Mouse (Mus musculus) neural tube, embryonic 15.5 days (tissue): ENCODE measurements around the gene Zic5. TPM values are rescaled to one million over a fixed set of nuclear protein-coding genes. Genes with fewer than 3 reads are reported as not detected.
A peak's percentile ranks its signal among the peaks of the same experiment; 100 is the strongest.

Experiments
- ATAC-seq: fragments of 200-750 bp; cut with Nextera tagmentation; 2 replicates; pipeline ENCODE4 v1.8.0; 2017; ENCODE audit warnings: mild to moderate bottlenecking, moderate TSS enrichment, moderate library complexity; ENCODE audit not compliant: low FRiP score
- H3K27ac ChIP-seq: fragments of 300-500 bp; sonication (generic); replicated peaks from 2 replicates; pipeline ENCODE4 v1.5.1; 2015; ENCODE audit warnings: mild to moderate bottlenecking, inconsistent platforms
- H3K27me3 ChIP-seq: fragments of 300-500 bp; sonication (generic); replicated peaks from 2 replicates; pipeline ENCODE4 v1.6.1; 2015; ENCODE audit warnings: inconsistent platforms
- H3K36me3 ChIP-seq: fragments of 300-500 bp; sonication (generic); 2 replicates; pipeline ENCODE4 v1.6.1; 2015; ENCODE audit warnings: inconsistent platforms
- H3K4me1 ChIP-seq: fragments of 300-500 bp; sonication (generic); 2 replicates; pipeline ENCODE4 v1.6.1; 2015; ENCODE audit warnings: inconsistent platforms
- H3K4me2 ChIP-seq: fragments of 300-500 bp; sonication (generic); 2 replicates; pipeline ENCODE4 v1.6.1; 2015; ENCODE audit warnings: inconsistent platforms, mild to moderate bottlenecking, moderate library complexity
- H3K4me3 ChIP-seq: fragments of 300-500 bp; sonication (generic); replicated peaks from 2 replicates; pipeline ENCODE4 v1.5.1; 2015; ENCODE audit warnings: mild to moderate bottlenecking, inconsistent platforms
- H3K9ac ChIP-seq: fragments of 300-500 bp; sonication (generic); replicated peaks from 2 replicates; pipeline ENCODE4 v1.6.1; 2015; ENCODE audit warnings: mild to moderate bottlenecking, inconsistent platforms
- H3K9me3 ChIP-seq: fragments of 300-500 bp; sonication (generic); replicated peaks from 2 replicates; pipeline ENCODE4 v1.6.1; 2016; ENCODE audit warnings: inconsistent platforms
- WGBS: fragments of 180-500 bp; shearing (Covaris S2); methylation state at CpG from one replicate; pipeline ENCODE4 v1.1.7; 2015; ENCODE audit warnings: mixed read lengths; 5-methylcytosine and 5-hydroxymethylcytosine counted together
- polyA plus RNA-seq: library from polyadenylated mRNA; unstranded; fragments of >200 nt; fragmentation: Nextera tagmentation; extraction: Ambion mirVana; gene quantifications from 2 replicates; pipeline ENCODE4 v1.2.1, GENCODE M21; 2015

The Zic5 gene
- polyA plus RNA-seq, 1 experiment from 2014 or later = 6.2 TPM

DNA sequence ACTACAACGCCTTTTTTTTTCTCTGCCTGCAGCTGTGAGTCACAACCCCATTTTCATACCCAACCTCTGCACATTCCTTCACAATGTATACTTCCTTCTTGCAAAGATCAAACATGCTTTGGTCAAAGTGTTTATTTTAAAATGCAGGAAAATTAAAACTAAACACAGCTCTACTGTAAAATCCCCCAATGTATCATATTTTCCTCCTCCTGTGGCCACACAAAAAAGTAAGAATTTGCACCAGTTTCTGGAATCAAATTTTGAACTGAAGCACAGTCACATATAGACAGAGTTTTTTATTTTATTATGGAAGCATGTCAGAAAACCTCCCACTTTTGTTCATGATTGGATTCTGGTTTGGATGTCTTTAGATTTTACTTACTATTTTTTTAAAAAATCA lies 21.1 kb upstream of the Zic5 start:
- no peak overlapping the region for H3K9ac ChIP-seq
- ATAC-seq = no peak
- no peak overlapping the region for H3K4me3 ChIP-seq
- 10% methylated on average over 1 of the region's 1 CpGs for WGBS
- H3K27ac ChIP-seq = no peak overlapping the region
- H3K4me1 ChIP-seq = peaks cover 11% of the 10 kb centered on the region; the same call in 1 of the 2 replicates
- no peaks in the 10 kb centered on the region for H3K36me3 ChIP-seq
- H3K27me3 ChIP-seq = peaks cover 79% of the 10 kb centered on the region
- H3K4me2 ChIP-seq = no peak overlapping the region
- H3K9me3 ChIP-seq = no peaks in the 10 kb centered on the region

DNA sequence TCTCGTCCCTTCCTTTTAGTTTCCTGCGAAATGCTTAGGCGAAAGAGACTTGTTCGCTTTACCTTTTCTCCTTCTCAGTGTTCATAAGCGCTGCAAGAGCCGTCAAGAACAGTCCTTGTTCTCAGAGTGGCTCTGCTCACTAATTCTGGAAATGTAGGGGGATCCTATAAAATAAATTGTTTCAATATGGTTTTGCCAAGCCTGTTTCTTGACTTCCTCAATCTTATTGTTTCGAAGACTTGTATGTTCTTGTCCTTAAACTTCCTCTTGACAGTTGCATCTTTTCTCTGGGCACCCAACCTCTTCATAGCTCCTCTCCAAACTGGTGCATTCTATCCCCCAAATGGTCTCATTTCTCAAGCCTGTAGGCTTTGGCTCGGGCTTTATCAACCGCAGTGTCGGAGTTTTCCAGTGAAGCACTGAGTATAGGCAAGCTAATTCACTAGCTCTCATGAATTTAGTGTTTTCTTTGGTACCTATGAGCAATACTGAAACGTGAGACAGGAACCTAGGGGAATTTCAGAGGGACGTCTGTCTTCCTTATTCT lies 20.2 kb upstream of the Zic5 start:
- H3K36me3 ChIP-seq = no peaks in the 10 kb centered on the region
- H3K27me3 ChIP-seq = peaks cover 79% of the 10 kb centered on the region
- WGBS = 6% methylated on average over 12 of the region's 12 CpGs
- peak overlapping the region; percentile 31; the same call in 1 of the 2 replicates for H3K4me2 ChIP-seq
- no peaks in the 10 kb centered on the region for H3K9me3 ChIP-seq
- no peak for ATAC-seq
- no peak overlapping the region for H3K4me3 ChIP-seq
- peaks cover 9% of the 10 kb centered on the region; the same call in 1 of the 2 replicates for H3K4me1 ChIP-seq
- 0 out of 2 replicates have a peak overlapping the region, but pooled peaks have one; percentile 45 for H3K27ac ChIP-seq
- H3K9ac ChIP-seq = no peak overlapping the region

DNA sequence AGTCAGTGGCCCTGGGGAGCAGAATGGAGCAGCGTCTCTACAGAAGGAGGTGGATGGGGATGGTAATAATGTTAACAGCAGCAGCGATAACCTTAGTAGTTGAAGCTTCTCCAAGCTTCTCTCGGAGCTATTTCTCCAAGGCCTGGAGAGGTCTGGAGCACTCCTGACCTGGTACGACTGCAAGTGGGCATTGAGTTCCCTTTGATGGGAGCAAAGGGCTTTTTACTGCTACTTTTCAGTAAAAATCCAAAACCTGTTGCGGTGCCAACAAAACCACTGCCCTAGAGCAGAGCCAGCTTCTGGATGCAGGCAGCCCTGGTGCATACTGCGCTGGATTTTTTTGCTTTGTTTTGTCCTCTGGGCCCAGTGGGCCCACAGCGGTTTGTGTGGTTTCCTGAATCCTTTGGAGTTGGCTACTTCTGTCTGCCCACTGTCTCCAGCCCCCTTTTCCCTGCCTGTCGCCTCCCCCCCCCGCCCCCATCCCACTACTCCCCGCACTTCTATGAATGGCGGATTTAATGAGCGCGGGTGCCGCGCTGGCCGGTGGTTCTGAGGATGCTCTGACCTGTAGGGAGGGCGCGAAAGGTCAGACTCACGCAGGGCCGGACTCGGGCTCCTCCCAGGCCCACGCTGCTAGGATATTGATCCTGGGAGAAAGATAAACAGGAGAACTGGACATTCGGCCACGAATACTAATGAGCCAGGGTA lies 19.5 kb upstream of the Zic5 start:
- Histone ChIP-seq H3K4me1 (0 out of 2 replicates have a peak, but pooled peaks cover 4% of the 10 kb centered on the region), H3K9me3 (no peaks in the 10 kb centered on the region), H3K4me3 (no peak overlapping the region), H3K9ac (no peak overlapping the region), H3K36me3 (no peaks in the 10 kb centered on the region), H3K27me3 (peaks cover 78% of the 10 kb centered on the region), H3K4me2 (peak overlapping the region; percentile 31), H3K27ac (peak overlapping the region; percentile 7; the same call in 1 of the 2 replicates)
- 2% methylated on average over 23 of the region's 24 CpGs for WGBS
- ATAC-seq = peak; percentile 45

DNA sequence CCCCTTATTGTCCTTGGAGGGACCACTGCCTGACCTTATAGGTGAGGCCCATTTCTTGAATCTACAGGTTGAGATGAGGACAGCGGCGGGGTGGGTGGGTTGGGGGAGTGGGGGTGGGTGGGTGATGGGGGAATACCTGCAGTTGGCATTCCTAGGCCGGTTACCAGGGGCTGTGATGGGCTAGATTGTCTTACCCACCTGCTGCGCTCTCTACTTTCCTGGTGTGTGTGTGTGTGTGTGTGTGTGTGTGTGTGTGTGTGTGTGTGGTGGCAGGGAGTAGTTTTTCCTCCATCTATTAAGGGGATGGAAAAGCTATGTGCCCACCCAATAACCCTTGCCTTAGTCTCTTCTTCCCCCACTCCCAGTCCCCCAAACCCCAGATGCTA lies 19.0 kb upstream of the Zic5 start:
- Histone ChIP-seq H3K4me3 (no peak overlapping the region), H3K27me3 (peaks cover 77% of the 10 kb centered on the region), H3K9ac (no peak overlapping the region), H3K4me1 (0 out of 2 replicates have a peak, but pooled peaks cover 4% of the 10 kb centered on the region), H3K4me2 (peak overlapping the region; percentile 32; the same call in 1 of the 2 replicates), H3K9me3 (no peaks in the 10 kb centered on the region), H3K36me3 (no peaks in the 10 kb centered on the region), H3K27ac (peak overlapping the region; percentile 7; the same call in 1 of the 2 replicates)
- ATAC-seq = no peak
- WGBS = 11% methylated on average over 4 of the region's 4 CpGs

DNA sequence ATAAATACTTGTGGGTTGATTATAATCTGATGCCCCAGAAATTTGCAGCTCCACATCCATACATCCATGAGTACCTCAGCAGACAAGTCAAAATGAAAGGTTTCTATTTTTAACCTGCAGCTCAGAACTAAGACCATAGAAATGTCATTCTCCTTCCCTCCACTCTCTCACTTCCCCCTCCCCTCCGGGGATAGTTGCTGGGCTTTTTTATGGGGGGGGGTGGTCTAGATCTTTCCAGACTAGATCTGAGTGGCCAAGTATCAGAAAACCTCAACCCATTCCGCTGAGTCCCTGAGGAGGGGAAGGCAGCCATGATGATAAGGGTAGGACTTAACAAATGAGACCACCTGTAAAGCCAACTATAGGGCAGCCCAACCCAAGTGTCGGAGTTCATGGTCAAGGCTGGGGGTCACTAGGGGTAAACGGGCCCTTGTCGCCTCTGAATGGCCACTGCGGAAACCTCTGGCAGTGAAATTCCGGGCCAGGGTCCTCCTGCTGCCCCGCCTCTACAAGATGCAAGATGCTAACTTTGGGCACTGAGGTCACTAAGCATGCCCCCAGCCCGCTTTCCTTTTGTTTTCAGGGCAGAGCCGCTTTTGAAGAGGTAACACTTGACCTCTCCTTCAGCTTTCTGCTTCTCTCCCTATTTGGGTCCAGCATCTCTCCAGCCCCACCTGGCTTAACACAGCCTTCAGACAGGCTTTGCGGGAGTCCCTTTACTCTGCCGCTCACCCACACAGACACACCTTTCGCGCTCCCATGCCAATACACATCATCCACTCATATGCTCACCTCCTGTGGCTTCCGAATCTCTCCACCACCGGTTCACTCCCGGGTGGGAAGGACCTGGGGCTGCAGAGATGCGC lies 18.3 kb upstream of the Zic5 start:
- Histone ChIP-seq H3K27me3 (peaks cover 73% of the 10 kb centered on the region), H3K4me3 (no peak overlapping the region), H3K36me3 (no peaks in the 10 kb centered on the region), H3K9ac (no peak overlapping the region), H3K4me2 (peak overlapping the region; percentile 32), H3K27ac (peak overlapping the region; percentile 33; the same call in 1 of the 2 replicates), H3K4me1 (0 out of 2 replicates have a peak, but pooled peaks cover 7% of the 10 kb centered on the region), H3K9me3 (no peaks in the 10 kb centered on the region)
- 9% methylated on average over 18 of the region's 18 CpGs for WGBS
- no peak for ATAC-seq

DNA sequence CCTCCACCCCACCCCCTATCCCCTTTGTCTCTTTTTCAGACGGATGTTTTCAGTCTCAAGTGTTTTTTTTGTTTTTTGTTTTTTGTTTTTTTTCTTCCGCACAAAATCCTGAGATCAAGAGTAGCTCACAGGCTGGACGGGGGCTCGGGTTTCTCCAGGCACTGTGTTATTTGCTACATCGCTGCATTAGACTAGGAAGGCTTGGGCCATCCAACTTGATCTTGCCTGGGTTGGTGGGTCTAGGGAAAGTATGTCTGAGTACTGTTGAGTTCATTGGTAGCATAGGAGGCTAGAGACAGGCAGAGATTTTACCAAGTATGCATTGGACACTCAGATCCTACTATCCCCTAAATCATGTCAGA lies 17.5 kb upstream of the Zic5 start:
- Histone ChIP-seq H3K9ac (no peak overlapping the region), H3K4me2 (peak overlapping the region; percentile 42), H3K36me3 (no peaks in the 10 kb centered on the region), H3K4me1 (0 out of 2 replicates have a peak, but pooled peaks cover 8% of the 10 kb centered on the region), H3K27me3 (peaks cover 78% of the 10 kb centered on the region), H3K9me3 (no peaks in the 10 kb centered on the region), H3K4me3 (peak overlapping the region; percentile 19; the same call in 1 of the 2 replicates), H3K27ac (peak overlapping the region; percentile 60; the same call in 1 of the 2 replicates)
- WGBS = 8% methylated on average over 5 of the region's 5 CpGs
- no peak for ATAC-seq

DNA sequence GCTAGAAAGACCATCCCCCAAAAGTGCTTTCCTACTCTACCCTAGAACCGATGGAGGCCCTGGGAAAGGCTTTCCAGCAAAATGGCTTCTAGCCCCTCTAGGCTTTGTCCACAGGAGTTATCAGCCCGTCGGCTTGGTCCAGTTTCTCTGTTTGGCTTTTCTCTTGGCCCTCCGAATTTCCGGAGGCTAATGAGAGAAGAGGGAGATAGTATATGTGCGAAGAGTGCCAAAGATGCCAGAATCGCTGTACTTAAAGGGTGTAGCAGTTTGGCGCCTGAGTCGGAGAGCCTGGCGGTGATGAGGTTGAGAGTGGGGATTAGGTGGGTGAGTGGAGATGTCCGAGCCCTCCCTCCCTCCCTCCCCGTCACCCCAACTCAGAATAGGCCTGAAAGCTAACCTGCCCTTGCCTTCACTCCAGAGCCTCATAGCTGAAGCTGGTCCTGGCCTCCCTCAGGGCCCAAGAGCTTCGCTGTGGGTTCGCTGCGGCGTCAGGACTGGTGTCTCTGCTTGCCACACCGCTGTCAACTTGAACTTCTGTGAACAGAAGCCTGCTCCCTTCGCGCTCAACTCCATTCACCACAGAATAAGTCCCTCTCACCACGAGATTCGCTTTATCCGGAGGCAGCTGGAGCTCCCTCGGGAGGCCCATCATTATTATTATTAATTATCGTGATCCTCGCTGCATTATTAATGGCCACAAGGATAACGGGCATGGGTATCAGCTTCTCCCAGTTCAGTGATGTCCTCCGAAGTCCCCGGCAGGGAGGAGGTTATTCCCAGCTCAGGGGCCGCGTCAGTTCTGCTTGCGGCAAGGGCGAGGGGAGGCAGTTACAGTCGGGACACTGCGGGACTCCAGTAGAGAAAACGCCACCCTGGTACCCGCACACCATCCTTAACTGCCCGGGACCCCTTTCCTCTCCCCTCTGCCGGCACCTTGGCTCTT lies 16.9 kb upstream of the Zic5 start:
- H3K4me3 ChIP-seq = peak overlapping the region; percentile 19

DNA sequence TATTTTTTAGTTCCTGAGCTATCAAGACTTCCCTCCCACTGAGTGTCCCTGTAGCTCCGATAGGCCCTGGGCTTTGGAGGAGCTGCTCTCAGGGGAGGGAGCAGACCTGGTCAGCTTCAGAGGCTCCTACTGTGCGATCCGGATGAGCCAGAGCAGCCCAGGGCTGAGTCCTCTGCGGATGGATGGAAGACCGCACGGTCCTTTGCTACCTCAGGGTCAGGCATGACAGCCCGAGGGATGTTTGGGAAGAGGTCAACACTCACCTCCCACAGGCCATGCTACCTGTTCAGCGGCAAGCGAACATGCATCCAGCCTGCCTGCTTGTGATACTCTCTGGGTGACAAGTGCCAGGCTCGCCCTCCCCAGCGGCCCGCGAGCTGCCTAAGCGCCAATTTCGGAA lies 15.7 kb upstream of the Zic5 start:
- H3K36me3 ChIP-seq = no peaks in the 10 kb centered on the region
- peaks cover 11% of the 10 kb centered on the region; the same call in 1 of the 2 replicates for H3K4me1 ChIP-seq
- H3K4me3 ChIP-seq = peak overlapping the region; percentile 19
- WGBS = 16% methylated on average over 15 of the region's 15 CpGs
- H3K4me2 ChIP-seq = peak overlapping the region; percentile 42
- 0 out of 2 replicates have a peak overlapping the region, but pooled peaks have one; percentile 21 for H3K9ac ChIP-seq
- H3K27ac ChIP-seq = peak overlapping the region; percentile 60; the same call in 1 of the 2 replicates
- peaks cover 67% of the 10 kb centered on the region for H3K27me3 ChIP-seq
- no peak for ATAC-seq
- no peaks in the 10 kb centered on the region for H3K9me3 ChIP-seq

More for the DNA sequence above, 16.9 kb upstream of the Zic5 start:
- ATAC-seq = no peak
- 0 out of 2 replicates have a peak, but pooled peaks cover 8% of the 10 kb centered on the region for H3K4me1 ChIP-seq
- H3K9ac ChIP-seq = peak overlapping the region; percentile 36; the same call in 1 of the 2 replicates
- 5% methylated on average over 38 of the region's 38 CpGs for WGBS
- no peaks in the 10 kb centered on the region for H3K36me3 ChIP-seq
- H3K4me2 ChIP-seq = peak overlapping the region; percentile 42
- peaks cover 76% of the 10 kb centered on the region for H3K27me3 ChIP-seq
- H3K27ac ChIP-seq = peak overlapping the region; percentile 60
- H3K9me3 ChIP-seq = no peaks in the 10 kb centered on the region

DNA sequence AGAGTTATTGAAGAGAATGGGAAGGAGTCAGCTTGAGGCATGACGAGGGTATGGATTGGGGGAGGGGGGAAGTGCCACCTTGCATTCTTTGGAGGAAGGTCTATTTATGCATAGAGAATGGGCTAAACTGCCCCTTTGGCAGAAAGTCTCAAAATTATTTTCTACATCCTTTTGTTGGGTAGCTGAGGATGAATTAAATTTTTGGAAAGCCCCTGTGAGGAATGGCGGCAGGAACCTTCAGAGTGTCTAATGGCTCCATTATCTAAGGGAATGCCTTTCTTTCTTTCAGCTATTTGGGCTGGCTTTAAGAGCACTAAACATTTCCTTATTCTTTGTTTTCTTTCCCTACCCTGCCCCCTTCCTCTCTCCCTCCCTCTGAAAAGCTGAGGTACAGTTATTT lies 14.9 kb upstream of the Zic5 start:
- no peaks in the 10 kb centered on the region for H3K36me3 ChIP-seq
- ATAC-seq = no peak
- peak overlapping the region; percentile 19; the same call in 1 of the 2 replicates for H3K4me3 ChIP-seq
- no peaks in the 10 kb centered on the region for H3K9me3 ChIP-seq
- peaks cover 59% of the 10 kb centered on the region for H3K27me3 ChIP-seq
- 16% methylated on average over 2 of the region's 2 CpGs for WGBS
- H3K4me1 ChIP-seq = peaks cover 19% of the 10 kb centered on the region
- H3K9ac ChIP-seq = no peak overlapping the region
- H3K4me2 ChIP-seq = peak overlapping the region; percentile 42
- H3K27ac ChIP-seq = no peak overlapping the region

DNA sequence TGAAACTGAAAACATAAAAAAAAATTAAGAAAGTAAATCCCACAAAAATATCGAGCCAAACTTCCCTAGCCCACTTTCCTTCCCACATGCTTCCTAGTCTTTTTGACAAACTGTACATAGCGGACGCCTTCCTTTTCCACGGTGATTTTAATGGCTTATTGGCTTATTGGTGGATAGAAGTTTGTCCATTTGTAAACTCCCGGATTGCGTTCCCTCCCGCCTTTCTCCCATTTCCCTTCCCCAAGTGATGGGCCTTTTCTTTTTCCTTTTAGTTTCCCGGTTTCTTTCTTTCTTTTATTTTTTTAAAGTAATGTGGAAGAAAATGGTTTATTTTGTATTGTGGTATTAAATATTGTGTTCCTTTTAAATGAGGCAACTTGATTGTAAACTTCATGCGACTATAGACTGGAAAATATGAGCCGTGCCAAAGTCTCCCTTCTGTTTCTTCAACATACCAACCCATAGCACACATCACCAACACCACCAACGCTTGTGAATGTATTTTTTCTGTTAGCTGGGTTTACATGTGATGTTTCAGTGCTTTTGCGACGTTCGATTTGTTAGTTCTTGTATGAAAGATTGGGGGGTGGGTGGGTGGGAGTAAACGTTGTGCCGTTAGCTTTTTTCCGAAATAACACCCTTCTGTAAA lies 14.1 kb upstream of the Zic5 start:
- H3K4me3 ChIP-seq = peak overlapping the region; percentile 47
- ATAC-seq = no peak
- peaks cover 27% of the 10 kb centered on the region for H3K4me1 ChIP-seq
- H3K36me3 ChIP-seq = no peaks in the 10 kb centered on the region
- H3K9ac ChIP-seq = no peak overlapping the region
- peaks cover 55% of the 10 kb centered on the region for H3K27me3 ChIP-seq
- no peak overlapping the region for H3K27ac ChIP-seq
- WGBS = 20% methylated on average over 17 of the region's 17 CpGs
- peak overlapping the region; percentile 17; the same call in 1 of the 2 replicates for H3K4me2 ChIP-seq
- H3K9me3 ChIP-seq = no peaks in the 10 kb centered on the region
